Mouse (Mus musculus): ENCODE measurements around the gene Rhpn2.

The Rhpn2 gene

GRCm38 (mm10) chr7:35395734-35396456, 61.9 kb downstream of the Rhpn2 start:
- no peak for DNase-seq

GRCm38 (mm10) chr7:35396542-35397168, 62.7 kb downstream of the Rhpn2 start, which contains the start of the genes Faap24 and Cep89:
TSS of gene Faap24 (minus strand) at chr7:35396836.
TSS of gene Cep89 (plus strand) at chr7:35397035.
- peak; percentile 82 to 87 for DNase-seq

GRCm38 (mm10) chr7:35401169-35401568, 67.2 kb downstream of the Rhpn2 start:
- DNase-seq, result no peak

GRCm38 (mm10) chr7:35415226-35415625, 81.3 kb downstream of the Rhpn2 start:
- DNase-seq, result no peak

GRCm38 (mm10) chr7:35415801-35416653, 82.1 kb downstream of the Rhpn2 start:
- peak in 1 of 2 experiments; percentile 22 for DNase-seq

- no peak for DNase-seq
Observed at GRCm38 (mm10) chr7:35416654-35416948, 82.6 kb downstream of the Rhpn2 start.

GRCm38 (mm10) chr7:35423071-35423470, 89.1 kb downstream of the Rhpn2 start:
- no peak for DNase-seq

- no peak for DNase-seq
Observed at GRCm38 (mm10) chr7:35428146-35428545, 94.2 kb downstream of the Rhpn2 start.

GRCm38 (mm10) chr7:35435266-35435665, 101.3 kb downstream of the Rhpn2 start:
- DNase-seq, result no peak
